Mouse (Mus musculus) erythroblast, embryonic 14.5 days (primary cell): ENCODE results near the gene Uaca. TPM values are rescaled to one million over a fixed set of nuclear protein-coding genes. Genes with fewer than 3 reads are reported as not detected.

Experiments used
- H3K27me3 ChIP-seq: 2 replicates; pipeline ENCODE4 v1.6.1; 2012; ENCODE audit warnings: inconsistent platforms; ENCODE audit not compliant: control insufficient read depth
- H3K36me3 ChIP-seq: 2 replicates; pipeline ENCODE4 v1.6.1; 2012; ENCODE audit warnings: mild to moderate bottlenecking, inconsistent platforms; ENCODE audit not compliant: control insufficient read depth
- H3K4me1 ChIP-seq: 2 replicates; pipeline ENCODE4 v1.6.1; 2012; ENCODE audit warnings: inconsistent platforms; ENCODE audit not compliant: control insufficient read depth
- H3K4me3 ChIP-seq: replicated peaks from 2 replicates; pipeline ENCODE3; 2012; ENCODE audit warnings: moderate library complexity, mild to moderate bottlenecking, inconsistent platforms
- H3K9me3 ChIP-seq: 2 replicates; pipeline ENCODE4 v1.6.1; 2012; ENCODE audit warnings: low read length, inconsistent platforms, mixed read lengths; ENCODE audit not compliant: control insufficient read depth
- GATA1 ChIP-seq: IDR thresholded peaks from 2 replicates; pipeline ENCODE4 v1.6.1; 2012; ENCODE audit warnings: low read length, inconsistent platforms, mixed read lengths
- TAL1 ChIP-seq: IDR thresholded peaks from 3 replicates; pipeline ENCODE4 v1.6.1; 2012; ENCODE audit warnings: low read length, inconsistent platforms, mixed read lengths
- polyA plus RNA-seq: library from polyadenylated mRNA; stranded (reverse); fragments of >175 nt; gene quantifications from 2 replicates; pipeline ENCODE4 v1.2.3, GENCODE M21; 2012

Gene Uaca
- polyA plus RNA-seq, 1 experiment, result not detected

- Histone ChIP-seq H3K9me3 (no peaks in the 10 kb centered on the region), H3K27me3 (no peaks in the 10 kb centered on the region), H3K4me1 (peaks cover 3% of the 10 kb centered on the region), H3K36me3 (no peaks in the 10 kb centered on the region), H3K4me3 (no peak overlapping the region)
- no peak for TF ChIP-seq TAL1
- no peak for TF ChIP-seq GATA1
Measured at GRCm38 (mm10) chr9:60756866-60757740, 37.2 kb upstream of the Uaca start.

DNA sequence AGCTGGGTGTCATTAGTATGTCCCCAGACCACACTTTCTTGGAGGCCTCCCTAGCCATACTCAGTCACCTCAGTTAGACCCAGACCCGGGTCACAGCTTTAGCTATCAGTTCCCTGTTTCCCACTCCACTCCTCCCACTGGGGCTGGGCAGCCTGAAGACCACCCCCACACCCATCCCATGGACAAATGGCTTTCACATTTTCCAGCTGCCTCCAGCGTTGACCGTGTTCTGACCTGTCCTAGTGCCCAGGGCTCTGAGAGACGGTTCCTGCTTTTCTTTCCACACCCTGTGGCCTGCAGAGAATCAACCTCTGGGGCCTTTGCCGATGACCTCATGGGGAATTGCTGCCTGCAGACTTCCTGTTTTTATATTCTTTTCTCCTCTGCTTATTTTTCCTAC, 36.5 kb upstream of the Uaca start:
- no peaks in the 10 kb centered on the region for H3K36me3 ChIP-seq
- no peak overlapping the region for H3K4me3 ChIP-seq
- TF ChIP-seq TAL1, result no peak
- TF ChIP-seq GATA1, result no peak
- no peaks in the 10 kb centered on the region for H3K27me3 ChIP-seq
- peaks cover 3% of the 10 kb centered on the region for H3K4me1 ChIP-seq
- no peaks in the 10 kb centered on the region for H3K9me3 ChIP-seq

- H3K4me1 ChIP-seq, result peaks cover 3% of the 10 kb centered on the region
- no peaks in the 10 kb centered on the region for H3K9me3 ChIP-seq
- TF ChIP-seq GATA1, result no peak
- no peaks in the 10 kb centered on the region for H3K27me3 ChIP-seq
- H3K4me3 ChIP-seq, result no peak overlapping the region
- no peaks in the 10 kb centered on the region for H3K36me3 ChIP-seq
Measured at GRCm38 (mm10) chr9:60759436-60760007, 34.8 kb upstream of the Uaca start.

- no peaks in the 10 kb centered on the region for H3K36me3 ChIP-seq
- no peaks in the 10 kb centered on the region for H3K4me1 ChIP-seq
- H3K4me3 ChIP-seq, result no peak overlapping the region
- no peak for TF ChIP-seq GATA1
- TF ChIP-seq TAL1, result no peak
- H3K27me3 ChIP-seq, result no peaks in the 10 kb centered on the region
- H3K9me3 ChIP-seq, result no peaks in the 10 kb centered on the region
Measured at GRCm38 (mm10) chr9:60765181-60765580, 29.2 kb upstream of the Uaca start.

GRCm38 (mm10) chr9:60768393-60768792, 25.9 kb upstream of the Uaca start:
- no peaks in the 10 kb centered on the region for H3K4me1 ChIP-seq
- peaks cover 5% of the 10 kb centered on the region for H3K9me3 ChIP-seq
- no peak overlapping the region for H3K4me3 ChIP-seq
- TF ChIP-seq TAL1 (no peak), GATA1 (no peak)
- H3K27me3 ChIP-seq, result no peaks in the 10 kb centered on the region
- H3K36me3 ChIP-seq, result no peaks in the 10 kb centered on the region

GRCm38 (mm10) chr9:60769711-60770111, 24.6 kb upstream of the Uaca start:
- TF ChIP-seq GATA1, result no peak
- Histone ChIP-seq H3K4me1 (no peaks in the 10 kb centered on the region), H3K4me3 (no peak overlapping the region), H3K36me3 (no peaks in the 10 kb centered on the region), H3K27me3 (no peaks in the 10 kb centered on the region), H3K9me3 (peaks cover 5% of the 10 kb centered on the region)

DNA sequence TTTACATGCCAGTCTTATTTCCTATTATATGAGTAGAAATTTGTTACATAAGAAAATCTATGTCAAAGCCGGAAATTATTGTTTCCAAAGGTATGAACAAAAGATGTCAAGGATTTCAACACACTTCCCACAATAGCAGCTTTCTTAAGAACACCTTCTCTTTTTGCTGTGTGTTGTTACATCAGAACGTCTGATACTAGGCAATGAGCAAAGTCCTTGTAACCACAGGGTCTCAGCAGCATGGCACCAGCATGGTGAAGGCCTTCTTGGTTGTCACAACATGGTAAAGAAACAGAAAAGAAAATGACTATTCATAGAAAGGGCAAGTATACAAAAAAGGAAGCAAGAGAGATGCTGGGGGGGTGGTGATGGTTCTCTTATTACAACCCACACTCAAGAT, 20.6 kb upstream of the Uaca start:
- H3K36me3 ChIP-seq, result no peaks in the 10 kb centered on the region
- no peak for TF ChIP-seq TAL1
- TF ChIP-seq GATA1, result no peak
- H3K27me3 ChIP-seq, result no peaks in the 10 kb centered on the region
- no peak overlapping the region for H3K4me3 ChIP-seq
- no peaks in the 10 kb centered on the region for H3K4me1 ChIP-seq
- H3K9me3 ChIP-seq, result peaks cover 5% of the 10 kb centered on the region

GRCm38 (mm10) chr9:60776899-60777298, 17.4 kb upstream of the Uaca start:
- no peak for TF ChIP-seq TAL1
- no peak for TF ChIP-seq GATA1

GRCm38 (mm10) chr9:60782057-60782789, 12.1 kb upstream of the Uaca start:
- TF ChIP-seq GATA1 (no peak), TAL1 (no peak)
- no peak overlapping the region for H3K4me3 ChIP-seq
- no peaks in the 10 kb centered on the region for H3K9me3 ChIP-seq
- no peaks in the 10 kb centered on the region for H3K4me1 ChIP-seq
- no peaks in the 10 kb centered on the region for H3K27me3 ChIP-seq
- H3K36me3 ChIP-seq, result no peaks in the 10 kb centered on the region

More at GRCm38 (mm10) chr9:60776899-60777298, 17.4 kb upstream of the Uaca start:
- no peaks in the 10 kb centered on the region for H3K27me3 ChIP-seq
- no peaks in the 10 kb centered on the region for H3K4me1 ChIP-seq
- H3K4me3 ChIP-seq, result no peak overlapping the region
- no peaks in the 10 kb centered on the region for H3K36me3 ChIP-seq
- H3K9me3 ChIP-seq, result peaks cover 5% of the 10 kb centered on the region

DNA sequence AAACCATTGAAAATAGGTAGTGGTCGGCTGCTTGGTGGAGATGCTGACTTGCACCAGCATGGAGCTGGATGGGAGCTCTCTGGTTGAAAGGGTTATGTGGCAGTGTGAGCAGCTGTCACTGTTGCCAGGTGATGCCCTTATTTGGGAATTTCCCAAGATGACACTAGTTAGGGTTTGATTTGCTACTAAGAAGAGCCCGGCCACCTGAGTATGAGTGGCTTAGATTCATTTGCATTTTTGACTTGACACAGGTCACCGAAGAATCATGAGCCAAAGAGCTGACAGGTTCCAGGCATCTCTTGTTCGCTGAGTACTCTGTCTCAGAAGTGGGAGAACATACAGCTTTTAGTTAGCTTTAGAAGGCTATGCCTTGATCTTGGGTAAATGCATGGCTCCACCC, 9.3 kb upstream of the Uaca start:
- no peaks in the 10 kb centered on the region for H3K27me3 ChIP-seq
- no peaks in the 10 kb centered on the region for H3K36me3 ChIP-seq
- H3K4me3 ChIP-seq, result no peak overlapping the region
- H3K4me1 ChIP-seq, result no peaks in the 10 kb centered on the region
- TF ChIP-seq GATA1, result no peak
- TF ChIP-seq TAL1, result no peak
- no peaks in the 10 kb centered on the region for H3K9me3 ChIP-seq
